Mouse (Mus musculus): Measurements from ENCODE around the gene Skp1a. TPM values are rescaled to one million over a fixed set of nuclear protein-coding genes. Genes with fewer than 3 reads are reported as not detected.

Skp1a gene
- polyA plus RNA-seq, 2 experiments from 2014 or later, result 212 to 326 TPM

- no peak for ATAC-seq
Measured at GRCm38 (mm10) chr11:52278164-52278563, 46.4 kb downstream of the Skp1a start.

GRCm38 (mm10) chr11:52278991-52279390 is 47.2 kb downstream of the Skp1a start:
- ATAC-seq, result no peak

GRCm38 (mm10) chr11:52279611-52280145 is 47.9 kb downstream of the Skp1a start:
- no peak for ATAC-seq

GRCm38 (mm10) chr11:52280566-52281455 is 49.0 kb downstream of the Skp1a start:
- no peak for ATAC-seq

- no peak for ATAC-seq
Measured at GRCm38 (mm10) chr11:52281568-52282328, 50.0 kb downstream of the Skp1a start.

GRCm38 (mm10) chr11:52282420-52282773 is 50.6 kb downstream of the Skp1a start:
- peak; percentile 46 for ATAC-seq

GRCm38 (mm10) chr11:52282774-52283595 is 51.2 kb downstream of the Skp1a start, which contains the start of gene Tcf7:
Tcf7 (minus strand) TSS chr11:52283014.
- peak; percentile 21 for ATAC-seq

- peak; percentile 51 for ATAC-seq
Measured at GRCm38 (mm10) chr11:52283596-52284571, 52.1 kb downstream of the Skp1a start.

GRCm38 (mm10) chr11:52286301-52286957 is 54.6 kb downstream of the Skp1a start:
- no peak for ATAC-seq

GRCm38 (mm10) chr11:52286958-52287305 is 55.1 kb downstream of the Skp1a start:
- ATAC-seq, result no peak

- ATAC-seq, result no peak
Measured at GRCm38 (mm10) chr11:52292346-52292745, 60.6 kb downstream of the Skp1a start.

- ATAC-seq, result no peak
Measured at GRCm38 (mm10) chr11:52292894-52293293, 61.1 kb downstream of the Skp1a start.

GRCm38 (mm10) chr11:52294103-52294502 is 62.3 kb downstream of the Skp1a start:
- ATAC-seq, result peak; percentile 94

Other genes starting within 250 kb of the Skp1a start
- 100 to 1,000 TPM; 197 to 249 TPM for gene Ube2b, start 231.2 kb upstream of the Skp1a start, polyA plus RNA-seq (2017; shearing (Covaris generic))
- 1 to 10 TPM; 2.7 to 5.3 TPM for gene Cdkl3, start 227.8 kb upstream of the Skp1a start, polyA plus RNA-seq (2017; shearing (Covaris generic))
- gene Ppp2ca, start 133.3 kb upstream of the Skp1a start, polyA plus RNA-seq (2017; shearing (Covaris generic)), result 10 to 100 TPM in 1 of 2 experiments, 1 to 10 TPM in 1; 9.5 to 14.3 TPM
- not detected for gene Olfr1373, start 86.5 kb upstream of the Skp1a start, polyA plus RNA-seq (2017; shearing (Covaris generic))
- not detected for gene Olfr1371, start 18.0 kb upstream of the Skp1a start, polyA plus RNA-seq (2017; shearing (Covaris generic))
- gene Tcf7, start 51.0 kb downstream of the Skp1a start, polyA plus RNA-seq (2017; shearing (Covaris generic)), result 100 to 1,000 TPM; 246 to 283 TPM
- 100 to 1,000 TPM in 1 of 2 experiments, 10 to 100 TPM in 1; 67.5 to 104 TPM for gene Vdac1, start 128.9 kb downstream of the Skp1a start, polyA plus RNA-seq (2017; shearing (Covaris generic))
- 10 to 100 TPM; 43.7 to 50.8 TPM for gene 9530068E07Rik, start 164.4 kb downstream of the Skp1a start, polyA plus RNA-seq (2017; shearing (Covaris generic))